Mouse (Mus musculus) mouse trophoblast stem cell (cell line): ENCODE results near the gene Pacsin2.
"Not testable (repeated sequence)": the region's sequence is repeated elsewhere in the genome, so short reads cannot be mapped to it uniquely, and the experiment has no call there.

Experiments
- in situ Hi-C, 2 experiments: fragments of 300-500 bp; cut with MseI, MboI; formaldehyde crosslinking; loops; 2 replicates in 1 of 2; 3 replicates in 1 of 2; pipeline ENCODE4 v1.15.1; 2025

Pacsin2 gene

DNA sequence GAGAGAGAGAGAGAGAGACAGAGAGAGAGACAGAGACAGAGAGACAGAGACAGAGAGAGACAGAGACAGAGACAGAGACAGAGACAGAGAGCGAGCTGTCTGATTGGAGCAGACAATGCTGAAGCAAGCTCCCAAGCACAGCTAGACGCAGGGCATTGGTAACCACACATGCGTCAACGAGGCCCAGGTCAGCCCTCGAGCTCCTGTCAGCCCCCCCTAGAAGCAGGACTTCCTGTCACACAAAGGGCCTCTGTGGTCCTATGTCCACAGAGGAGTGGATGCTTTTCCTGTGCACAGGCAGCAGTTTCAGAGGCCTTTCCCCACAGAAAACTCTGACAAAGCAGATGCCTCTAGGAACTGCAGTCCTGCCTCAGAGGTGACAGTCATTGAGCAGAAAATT lies 38.6 kb downstream of the Pacsin2 start:
- in situ Hi-C loops = no loop called here

GRCm38 (mm10) chr15:83425277-83425676 lies 39.1 kb downstream of the Pacsin2 start:
- in situ Hi-C loops = no loop called here

GRCm38 (mm10) chr15:83423589-83424384 lies 40.6 kb downstream of the Pacsin2 start:
- in situ Hi-C loops = no loop called here

GRCm38 (mm10) chr15:83422299-83422981 lies 42.0 kb downstream of the Pacsin2 start:
- in situ Hi-C loops = no loop called here

DNA sequence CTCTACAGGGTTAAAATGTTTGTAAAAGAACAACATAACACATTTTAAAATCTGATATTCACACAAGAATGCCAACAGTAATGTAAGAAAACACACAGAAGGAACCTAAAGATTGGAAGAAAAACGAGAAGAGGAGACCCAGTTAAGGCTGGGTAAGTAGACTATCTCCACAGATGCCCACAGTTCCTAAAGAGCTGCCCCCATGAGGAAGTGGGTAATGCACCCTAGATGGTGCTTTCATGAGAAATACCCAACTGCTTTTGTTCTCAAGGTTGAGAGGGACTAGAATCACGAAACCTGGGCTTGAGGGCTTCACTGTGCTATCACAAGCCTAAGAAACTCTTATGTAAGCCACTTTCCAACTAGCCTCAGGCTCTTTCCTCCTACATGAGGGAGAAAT lies 44.8 kb downstream of the Pacsin2 start:
- in situ Hi-C loops = no loop called here

DNA sequence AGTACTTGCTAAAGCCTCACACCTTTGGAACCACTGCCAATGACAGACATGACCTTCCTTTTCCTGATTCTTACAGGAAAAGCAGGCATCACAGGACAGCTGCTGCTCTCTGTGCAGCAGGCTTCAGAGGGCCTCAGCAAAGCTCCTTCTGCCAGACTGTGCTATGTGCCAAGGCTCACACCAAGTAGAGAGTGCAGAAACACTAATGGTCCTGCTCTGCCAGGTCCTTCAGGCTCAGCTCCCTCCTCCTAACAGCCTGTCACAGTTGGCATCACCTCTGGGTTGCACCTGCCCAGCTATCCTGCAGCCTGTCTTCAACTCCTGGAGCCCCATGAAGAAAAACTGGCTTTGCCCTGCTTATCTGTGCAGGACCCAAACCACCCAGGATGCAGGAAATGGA lies 45.7 kb downstream of the Pacsin2 start:
- in situ Hi-C loops = no loop called here

- in situ Hi-C loops = no loop called here
Observed at GRCm38 (mm10) chr15:83417916-83418315, 46.5 kb downstream of the Pacsin2 start.

GRCm38 (mm10) chr15:83417407-83417806 lies 47.0 kb downstream of the Pacsin2 start:
- in situ Hi-C loops = no loop called here

- in situ Hi-C loops = no loop called here
Observed at GRCm38 (mm10) chr15:83415391-83415790, 49.0 kb downstream of the Pacsin2 start.

GRCm38 (mm10) chr15:83411616-83412015 lies 52.8 kb downstream of the Pacsin2 start:
- in situ Hi-C loops = no loop called here

DNA sequence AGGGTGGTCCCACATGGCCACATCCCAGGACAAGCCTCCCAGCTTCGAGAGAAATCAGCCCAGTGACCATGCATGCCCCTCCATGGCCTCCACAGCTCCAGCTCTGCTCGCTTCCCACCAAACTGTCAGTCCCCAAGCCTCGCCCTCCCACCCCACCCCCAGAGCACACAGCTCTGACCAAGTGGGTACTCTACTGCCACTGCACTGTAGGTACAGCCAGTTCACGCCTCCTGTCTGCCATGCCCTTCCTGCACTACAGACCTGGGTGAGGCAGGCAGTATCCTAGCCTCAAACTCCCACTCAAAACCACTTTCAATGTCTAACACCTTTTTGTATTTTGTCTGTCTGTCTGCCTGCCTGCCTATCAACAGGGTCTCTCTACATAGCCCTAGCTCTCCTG lies 53.7 kb downstream of the Pacsin2 start:
- in situ Hi-C loops = no loop called here

GRCm38 (mm10) chr15:83410270-83410669 lies 54.1 kb downstream of the Pacsin2 start:
- in situ Hi-C loops = no loop called here

GRCm38 (mm10) chr15:83408692-83409442 lies 55.5 kb downstream of the Pacsin2 start:
- in situ Hi-C loops = no loop called here

DNA sequence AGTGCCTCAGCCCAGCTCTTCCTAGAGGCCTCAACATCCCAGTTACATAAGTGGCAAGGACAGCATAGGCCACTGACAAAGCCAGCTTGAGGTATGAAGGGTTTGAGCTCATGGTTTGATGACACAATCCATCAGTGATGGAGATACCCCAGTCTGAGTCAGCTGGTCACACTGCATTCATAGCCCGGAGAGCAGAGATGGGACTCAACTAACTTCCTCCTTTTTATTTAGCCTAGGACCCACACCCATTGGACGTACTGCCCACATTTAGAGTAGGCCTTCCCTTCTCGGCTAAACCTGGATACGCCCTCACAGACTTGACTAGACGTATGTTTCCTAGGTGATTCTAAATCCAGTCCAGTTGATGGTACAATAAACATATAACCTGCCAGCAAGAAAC lies 56.2 kb downstream of the Pacsin2 start:
- in situ Hi-C loops = no loop called here

GRCm38 (mm10) chr15:83407502-83407901 lies 56.9 kb downstream of the Pacsin2 start:
- in situ Hi-C loops = no loop called here

GRCm38 (mm10) chr15:83405866-83406265 lies 58.5 kb downstream of the Pacsin2 start:
- in situ Hi-C loops = not testable (repeated sequence)

DNA sequence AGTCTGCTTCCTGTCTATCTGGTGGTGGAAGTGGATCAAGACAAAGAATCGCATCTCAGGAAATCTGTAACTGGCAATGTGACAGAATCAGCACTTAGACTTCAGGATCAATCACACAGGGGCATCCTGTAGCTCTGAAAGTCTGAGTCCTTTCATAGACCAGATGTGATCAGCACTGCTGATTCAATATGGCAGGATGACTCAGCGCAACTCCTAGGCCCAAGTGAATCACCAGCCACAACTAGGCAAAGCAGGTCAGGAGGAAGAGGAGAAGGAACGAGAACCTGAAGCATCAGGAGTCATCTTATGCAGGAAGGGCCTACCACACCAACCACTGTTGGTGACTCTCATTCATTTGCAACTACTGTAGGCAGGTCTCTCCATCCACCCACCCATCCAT lies 60.4 kb downstream of the Pacsin2 start:
- in situ Hi-C loops = no loop called here

DNA sequence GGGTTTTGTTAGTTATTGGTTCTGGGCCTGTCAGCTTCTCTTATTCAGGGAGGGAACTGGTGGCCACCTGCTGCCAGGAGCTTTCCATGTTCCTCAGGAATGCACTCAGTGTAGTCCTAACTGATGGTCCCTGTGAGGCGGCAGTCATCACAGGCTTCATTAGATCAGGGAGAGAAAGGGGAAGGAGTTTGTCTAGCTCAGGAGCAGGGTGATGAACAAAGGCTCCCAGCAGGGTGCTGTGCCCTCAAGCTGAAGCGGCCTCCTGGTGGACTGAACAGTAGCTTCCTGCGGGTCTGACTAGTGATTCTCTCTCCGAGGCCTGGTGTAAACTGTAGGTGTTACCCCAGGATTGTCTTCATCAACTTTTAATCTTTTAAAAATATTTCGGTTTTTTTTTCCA lies 61.4 kb downstream of the Pacsin2 start:
- in situ Hi-C loops = no loop called here

DNA sequence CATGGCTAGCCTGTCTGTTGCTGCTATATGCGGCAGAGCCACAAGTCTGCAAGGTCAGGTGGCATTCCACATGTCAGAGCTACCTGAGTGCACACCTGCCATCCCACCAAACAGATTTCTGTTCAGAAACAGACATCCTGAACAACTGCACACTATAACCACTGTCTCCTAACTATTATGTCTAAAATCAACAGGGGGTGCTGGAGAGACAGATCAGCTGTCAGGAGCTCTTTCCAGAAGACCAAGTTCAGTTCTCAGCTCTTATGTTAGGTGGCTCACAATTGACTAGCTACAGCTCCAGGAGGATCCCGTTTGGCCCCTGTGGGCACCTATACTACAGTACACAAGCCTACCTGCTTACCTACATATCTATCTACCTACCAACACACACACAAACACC lies 71.7 kb downstream of the Pacsin2 start:
- in situ Hi-C loops = no loop called here

- in situ Hi-C loops = no loop called here
Observed at GRCm38 (mm10) chr15:83387911-83388310, 76.5 kb downstream of the Pacsin2 start.

- in situ Hi-C loops = no loop called here
Observed at GRCm38 (mm10) chr15:83383633-83384032, 80.8 kb downstream of the Pacsin2 start.

DNA sequence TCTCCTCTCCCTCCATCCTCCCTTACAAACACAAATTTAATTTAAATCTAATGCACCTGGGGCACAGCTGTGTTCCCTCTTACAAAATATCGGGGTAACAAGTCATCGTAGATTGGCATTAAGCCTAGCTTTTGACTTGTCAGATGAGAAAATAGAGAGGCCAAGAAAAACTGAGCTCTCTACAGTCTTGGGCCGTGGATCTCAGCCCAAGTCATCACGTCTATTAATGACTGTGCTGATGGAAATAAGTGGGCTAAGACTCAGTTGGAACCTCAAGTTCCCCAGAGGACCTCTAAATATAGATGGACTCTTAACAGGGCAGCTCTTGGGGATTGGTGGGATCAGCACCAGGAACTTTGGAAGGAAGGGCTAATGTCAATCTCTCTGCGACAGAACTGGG lies 81.3 kb downstream of the Pacsin2 start:
- in situ Hi-C loops = no loop called here

DNA sequence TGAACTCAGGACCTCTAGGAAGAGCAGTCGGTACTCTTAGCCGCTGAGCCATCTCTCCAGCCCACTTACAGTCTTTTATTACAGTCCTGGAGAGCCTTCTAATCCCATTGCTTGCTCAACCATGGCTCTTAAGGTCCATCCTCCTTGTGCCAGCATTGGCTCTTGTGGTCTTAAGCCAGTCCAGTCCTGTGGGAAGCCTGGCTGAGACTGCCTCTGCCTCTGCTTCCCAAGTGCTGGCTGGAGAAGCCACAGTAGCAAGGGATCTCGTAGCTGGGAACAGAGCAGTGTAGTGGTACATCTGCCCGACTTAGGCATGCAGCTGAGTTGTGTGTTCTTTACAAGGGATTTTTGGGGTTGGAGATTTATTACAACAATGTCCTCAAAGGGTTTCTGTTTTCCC lies 81.9 kb downstream of the Pacsin2 start:
- in situ Hi-C loops = no loop called here
